Mouse (Mus musculus) bone marrow, adult 2 months (tissue): ENCODE measurements around the gene Clasrp.

Experiments
- CTCF ChIP-seq: fragments of 200-500 bp; IDR thresholded peaks from 2 replicates; pipeline ENCODE4 v1.5.1; 2011; ENCODE audit warnings: low read length, control low read depth; ENCODE audit not compliant: control insufficient read depth, insufficient read depth
- POLR2A ChIP-seq: fragments of 200-500 bp; IDR thresholded peaks from 2 replicates; pipeline ENCODE4 v1.6.1; 2011; ENCODE audit warnings: low read depth, mild to moderate bottlenecking, control low read depth, low read length, borderline replicate concordance; ENCODE audit not compliant: control insufficient read depth

DNA sequence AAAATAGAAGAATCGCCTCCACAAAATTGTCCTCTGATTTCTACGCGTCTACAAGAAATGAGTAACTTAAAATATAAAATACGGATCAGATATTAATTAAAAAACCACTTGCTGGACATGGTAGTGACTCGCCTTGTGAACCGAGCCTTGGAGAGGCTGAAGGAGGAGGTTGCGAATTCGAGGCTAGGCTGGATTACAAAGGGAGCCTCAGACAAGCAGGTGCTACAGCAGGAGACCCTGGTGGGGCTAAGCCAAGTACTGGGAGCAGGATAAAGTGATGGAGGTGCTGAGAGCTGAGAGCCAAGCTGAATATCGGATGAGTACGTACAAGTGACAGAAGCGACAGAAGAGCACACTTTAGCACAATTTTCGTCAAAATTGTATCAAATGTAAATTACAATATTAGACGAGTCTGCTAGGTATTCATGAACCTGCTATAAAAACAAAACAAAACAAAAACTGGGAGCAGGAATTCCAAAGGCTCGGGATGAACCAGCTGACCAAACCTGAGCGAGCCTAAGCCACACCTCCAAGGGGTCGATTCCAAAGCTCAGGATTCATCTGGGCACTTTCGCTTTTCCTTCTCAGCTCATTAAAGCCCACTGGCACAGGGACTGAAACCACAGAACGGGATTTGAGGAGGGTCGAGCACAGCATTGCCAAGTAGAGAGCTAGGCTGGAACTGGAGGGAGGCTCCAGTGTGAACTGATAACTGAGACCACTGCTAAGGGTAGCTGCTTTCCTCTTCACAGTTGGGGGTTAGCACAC is 41.5 kb downstream of the Clasrp start, which contains the start of gene Ppp1r37:
- no peak for TF ChIP-seq CTCF
- no peak for TF ChIP-seq POLR2A
